Mouse (Mus musculus): ENCODE measurements around the gene Rps8. TPM values are rescaled to one million over a fixed set of nuclear protein-coding genes. Genes with fewer than 3 reads are reported as not detected.

Rps8 gene
- polyA plus RNA-seq (2014; fragmentation: Illumina TruSeq; extraction: RNeasy Lipid Tissue Mini Kit (QIAGEN cat#74804); ENCODE audit: low read depth, low replicate concordance): 56.0 TPM

DNA sequence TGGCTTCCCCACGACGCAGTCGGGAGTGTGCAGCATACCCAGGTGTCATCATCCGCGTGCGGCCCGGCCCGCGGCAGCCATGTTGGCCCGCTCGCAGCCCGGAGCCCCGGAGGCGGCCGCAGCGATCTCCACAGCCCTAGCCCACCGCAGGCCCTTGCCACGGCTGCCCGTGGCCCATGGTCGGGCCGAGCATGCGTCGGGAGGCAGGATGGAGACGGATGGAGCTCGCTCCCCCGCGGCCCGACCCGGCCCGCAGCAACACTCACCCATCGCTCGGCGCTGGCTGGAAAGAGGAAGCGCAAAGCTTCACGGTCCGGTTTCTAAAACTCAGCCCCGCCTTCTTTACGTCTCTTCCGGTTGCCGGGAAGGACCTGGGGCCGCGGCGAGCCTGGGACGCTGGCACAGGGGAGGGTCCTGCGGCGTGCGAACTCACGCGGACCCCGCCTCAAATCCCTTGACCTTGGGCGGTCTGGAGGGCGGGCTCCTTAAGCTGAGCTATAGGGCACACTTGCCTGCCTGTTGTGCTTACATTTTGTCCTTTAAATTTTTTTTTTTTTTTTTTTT, at the start of gene Rps8:
TSS of gene Rps8 (minus strand) at position 452 of the 564 bp plus-strand sequence.

GRCm38 (mm10) chr4:117181863-117182758, 26.1 kb upstream of the Rps8 start, which contains the start of gene Kif2c:
Gene Kif2c (minus strand): TSS chr4:117182639.

DNA sequence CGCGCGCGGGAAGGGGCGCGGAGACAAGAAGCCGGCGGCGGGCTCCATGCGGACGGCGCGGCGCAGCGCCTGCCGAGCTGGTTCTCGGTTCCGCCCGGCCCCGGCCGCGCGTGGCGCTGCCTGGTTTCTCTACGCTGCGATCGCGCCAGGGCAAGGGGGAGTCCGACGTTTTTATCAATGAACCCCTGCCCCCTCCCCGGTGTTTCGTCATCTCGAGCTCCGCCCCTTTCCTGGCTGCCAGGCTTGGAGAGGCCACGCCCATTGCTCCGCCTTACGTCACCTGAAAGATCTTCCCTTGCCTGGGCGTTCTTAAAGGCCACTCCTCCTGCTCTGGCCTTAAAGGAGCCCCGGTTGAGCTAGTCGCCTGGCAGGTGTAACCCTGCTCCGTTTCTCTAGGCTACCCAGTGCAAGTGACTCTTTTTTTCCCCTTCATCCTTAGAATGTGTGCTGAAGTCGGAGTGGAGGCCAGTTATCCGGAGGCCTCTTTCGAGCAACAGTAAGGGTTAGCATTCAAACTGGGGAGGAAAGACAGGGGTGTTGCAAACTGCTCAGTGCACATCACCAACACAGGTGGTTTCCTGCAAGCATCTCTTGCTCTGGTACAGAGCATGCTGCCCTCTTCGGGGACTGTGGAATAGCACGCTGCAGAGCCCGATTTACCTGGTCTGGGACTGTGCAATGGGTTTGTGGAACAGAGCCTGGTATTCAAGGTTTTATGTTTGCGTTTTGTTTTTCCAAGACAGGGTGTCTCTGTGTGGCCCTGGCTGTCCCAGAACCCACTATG, 22.0 kb downstream of the Rps8 start, which contains the start of gene Plk3:
TSS of gene Plk3 (minus strand) at position 147 of the 784 bp plus-strand sequence.

DNA sequence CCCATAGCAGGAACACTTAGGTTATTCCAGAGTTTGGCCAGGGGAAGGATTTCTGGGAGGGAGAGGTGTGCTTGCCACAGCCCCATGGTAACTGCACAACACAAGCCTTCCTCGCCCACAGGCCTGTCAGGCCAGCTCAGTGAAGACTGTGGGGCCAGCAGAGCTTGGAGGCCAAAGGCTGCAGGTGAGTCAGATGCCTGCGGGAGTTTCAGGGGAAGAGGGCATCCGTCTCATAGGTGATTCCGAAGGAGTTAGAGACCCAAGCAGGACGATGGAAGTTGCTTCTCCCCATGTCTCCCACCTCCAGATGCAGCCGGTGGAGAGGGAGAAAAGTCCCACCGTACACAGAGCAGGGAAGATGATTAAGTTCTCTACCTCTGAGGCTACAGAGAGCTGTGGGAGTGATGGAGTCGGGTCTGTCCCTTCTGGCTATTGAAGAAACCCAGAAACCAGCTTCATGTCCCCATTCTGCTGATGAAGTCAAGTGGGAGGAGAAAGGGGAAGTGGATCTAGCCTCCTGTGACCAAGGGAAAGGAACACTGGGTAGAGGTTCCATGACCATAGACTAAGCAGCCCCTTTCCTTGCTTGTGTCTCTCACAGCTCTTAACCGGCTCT, 29.3 kb downstream of the Rps8 start, which contains the start of gene Tctex1d4:
TSS of gene Tctex1d4 (plus strand) at position 120 of the 616 bp plus-strand sequence.

GRCm38 (mm10) chr4:117125348-117125909, 30.6 kb downstream of the Rps8 start, which contains the start of gene Btbd19:
Gene Btbd19 (minus strand): TSS chr4:117125725.

Other genes with a start within 250 kb of the Rps8 start
- gene Urod, start 161.8 kb downstream of the Rps8 start, polyA plus RNA-seq (2014; fragmentation: Illumina TruSeq; extraction: RNeasy Lipid Tissue Mini Kit (QIAGEN cat#74804); ENCODE audit: low read depth, low replicate concordance): 8.9 TPM
- 8.0 TPM for gene Hectd3, start 160.9 kb downstream of the Rps8 start, polyA plus RNA-seq (2014; fragmentation: Illumina TruSeq; extraction: RNeasy Lipid Tissue Mini Kit (QIAGEN cat#74804); ENCODE audit: low read depth, low replicate concordance)
- 26.6 TPM for gene Eif2b3, start 136.8 kb downstream of the Rps8 start, polyA plus RNA-seq (2014; fragmentation: Illumina TruSeq; extraction: RNeasy Lipid Tissue Mini Kit (QIAGEN cat#74804); ENCODE audit: low read depth, low replicate concordance)
- not detected for gene Ptch2, start 60.2 kb downstream of the Rps8 start, polyA plus RNA-seq (2014; fragmentation: Illumina TruSeq; extraction: RNeasy Lipid Tissue Mini Kit (QIAGEN cat#74804); ENCODE audit: low read depth, low replicate concordance)
- gene Btbd19, start 30.5 kb downstream of the Rps8 start, polyA plus RNA-seq (2014; fragmentation: Illumina TruSeq; extraction: RNeasy Lipid Tissue Mini Kit (QIAGEN cat#74804); ENCODE audit: low read depth, low replicate concordance): 0.73 TPM
- gene Tctex1d4, start 29.4 kb downstream of the Rps8 start, polyA plus RNA-seq (2014; fragmentation: Illumina TruSeq; extraction: RNeasy Lipid Tissue Mini Kit (QIAGEN cat#74804); ENCODE audit: low read depth, low replicate concordance): not detected
- 0.49 TPM for gene Plk3, start 22.3 kb downstream of the Rps8 start, polyA plus RNA-seq (2014; fragmentation: Illumina TruSeq; extraction: RNeasy Lipid Tissue Mini Kit (QIAGEN cat#74804); ENCODE audit: low read depth, low replicate concordance)
- 0.16 TPM for gene Kif2c, start 26.4 kb upstream of the Rps8 start, polyA plus RNA-seq (2014; fragmentation: Illumina TruSeq; extraction: RNeasy Lipid Tissue Mini Kit (QIAGEN cat#74804); ENCODE audit: low read depth, low replicate concordance)
- gene Tmem53, start 95.7 kb upstream of the Rps8 start, polyA plus RNA-seq (2014; fragmentation: Illumina TruSeq; extraction: RNeasy Lipid Tissue Mini Kit (QIAGEN cat#74804); ENCODE audit: low read depth, low replicate concordance): 1.1 TPM
- 0.32 TPM for gene Armh1, start 95.9 kb upstream of the Rps8 start, polyA plus RNA-seq (2014; fragmentation: Illumina TruSeq; extraction: RNeasy Lipid Tissue Mini Kit (QIAGEN cat#74804); ENCODE audit: low read depth, low replicate concordance)